Mouse (Mus musculus): Measurements from ENCODE around the gene Emg1.

Gene Emg1

GRCm38 (mm10) chr6:124711824-124712782 is at the start of gene Emg1, which contains the start of gene Phb2:
Emg1 (minus strand) TSS chr6:124712178.
Phb2 (plus strand) TSS chr6:124712336.
- peak; percentile 95 for DNase-seq

- DNase-seq = peak; percentile 82
Measured at GRCm38 (mm10) chr6:124759259-124759658, 47.3 kb upstream of the Emg1 start.

- DNase-seq = no peak
Measured at GRCm38 (mm10) chr6:124758849-124759232, 46.9 kb upstream of the Emg1 start.

GRCm38 (mm10) chr6:124757909-124758848 is 46.2 kb upstream of the Emg1 start:
- DNase-seq = no peak

- DNase-seq = no peak
Measured at GRCm38 (mm10) chr6:124757351-124757880, 45.4 kb upstream of the Emg1 start.

GRCm38 (mm10) chr6:124756652-124757350 is 44.8 kb upstream of the Emg1 start:
- DNase-seq = peak; percentile 85

- peak; percentile 64 for DNase-seq
Measured at GRCm38 (mm10) chr6:124755831-124756595, 44.0 kb upstream of the Emg1 start, which contains the start of the genes Gm45234 and Atn1. Gm45234 (minus strand) TSS chr6:124756021. Atn1 (minus strand) TSS chr6:124756524.

- no peak for DNase-seq
Measured at GRCm38 (mm10) chr6:124755306-124755705, 43.3 kb upstream of the Emg1 start.

GRCm38 (mm10) chr6:124753861-124754260 is 41.9 kb upstream of the Emg1 start:
- no peak for DNase-seq

- no peak for DNase-seq
Measured at GRCm38 (mm10) chr6:124750405-124750804, 38.4 kb upstream of the Emg1 start.

- no peak for DNase-seq
Measured at GRCm38 (mm10) chr6:124746654-124747632, 35.0 kb upstream of the Emg1 start.

GRCm38 (mm10) chr6:124746296-124746605 is 34.3 kb upstream of the Emg1 start:
- no peak for DNase-seq

GRCm38 (mm10) chr6:124745490-124746295 is 33.7 kb upstream of the Emg1 start:
- peak; percentile 95 for DNase-seq

- DNase-seq = no peak
Measured at GRCm38 (mm10) chr6:124744755-124745321, 32.9 kb upstream of the Emg1 start.

GRCm38 (mm10) chr6:124743647-124744046 is 31.7 kb upstream of the Emg1 start:
- DNase-seq = no peak

- no peak for DNase-seq
Measured at GRCm38 (mm10) chr6:124742839-124743514, 31.0 kb upstream of the Emg1 start.

- DNase-seq = no peak
Measured at GRCm38 (mm10) chr6:124741842-124742241, 29.9 kb upstream of the Emg1 start.

All from right cerebral cortex, postnatal 14 days (tissue).